Mouse (Mus musculus) ES-E14 (cell line): Measurements from ENCODE around the gene Gm21885.

ENCODE experiments used
- CHD2 ChIP-seq: IDR thresholded peaks from 2 replicates; pipeline ENCODE4 v1.6.1; 2014; ENCODE audit warnings: mild to moderate bottlenecking, low read depth, low read length, inconsistent platforms
- HCFC1 ChIP-seq: IDR thresholded peaks from 2 replicates; pipeline ENCODE4 v1.6.1; 2012; ENCODE audit warnings: low read length, inconsistent platforms, borderline replicate concordance; ENCODE audit not compliant: insufficient read depth
- MAFK ChIP-seq: IDR thresholded peaks from 2 replicates; pipeline ENCODE4 v1.6.1; 2014; ENCODE audit warnings: mild to moderate bottlenecking, low read depth, low read length, inconsistent platforms; ENCODE audit not compliant: insufficient read depth
- ZC3H11A ChIP-seq: IDR thresholded peaks from 2 replicates; pipeline ENCODE4 v1.6.1; 2012; ENCODE audit warnings: low read depth, mild to moderate bottlenecking, inconsistent platforms, low read length, borderline replicate concordance

- TF ChIP-seq MAFK (no peak), HCFC1 (no peak), CHD2 (no peak), ZC3H11A (no peak)
Observed at GRCm38 (mm10) chr11:94271015-94271414, 10.7 kb upstream of the Gm21885 start.
